Mouse (Mus musculus): ENCODE data around the gene Ccnjl.

Ccnjl gene

DNA sequence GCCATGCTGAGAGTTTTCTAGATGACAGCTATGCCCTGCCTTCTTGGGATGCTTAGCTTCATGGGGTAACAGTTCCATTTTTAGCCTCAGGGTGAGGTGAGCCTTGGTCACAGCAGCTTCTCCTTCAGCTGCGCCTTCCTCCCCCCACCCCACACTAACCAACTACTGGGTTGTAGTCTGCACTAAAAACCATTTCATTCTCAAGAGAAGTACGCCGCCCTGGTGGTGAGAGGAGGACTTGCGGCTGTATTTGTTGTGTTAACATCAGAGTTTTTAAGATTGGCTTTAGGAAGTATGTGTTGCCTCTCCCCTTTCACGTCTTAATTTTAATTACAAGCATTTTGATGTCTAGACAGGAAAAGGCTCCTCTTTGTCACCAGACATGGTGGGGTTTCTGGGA is 39.7 kb downstream of the Ccnjl start:
- DNase-seq (ENCODE audit: low spot score) = no peak

DNA sequence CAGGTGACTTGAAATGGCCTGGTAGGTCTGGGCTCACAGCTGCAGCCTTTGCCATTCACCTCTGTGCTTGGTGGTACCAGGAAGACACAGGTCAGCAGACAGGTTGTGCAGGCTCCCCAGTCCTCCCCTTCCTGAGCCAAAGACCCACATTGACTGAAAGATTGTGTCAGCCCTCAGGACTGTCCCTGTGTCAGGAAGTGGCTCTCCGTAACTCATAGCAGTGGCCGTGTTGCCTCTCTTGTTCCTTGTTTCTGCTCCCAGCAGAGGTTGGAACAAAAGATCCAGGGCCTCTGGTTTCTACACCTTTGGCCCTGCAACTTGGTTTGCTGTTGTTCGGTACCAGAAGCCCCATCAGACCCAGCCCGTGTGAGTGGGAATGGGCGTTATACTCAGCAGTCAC is 40.6 kb downstream of the Ccnjl start:
- DNase-seq (ENCODE audit: low spot score) = no peak

DNA sequence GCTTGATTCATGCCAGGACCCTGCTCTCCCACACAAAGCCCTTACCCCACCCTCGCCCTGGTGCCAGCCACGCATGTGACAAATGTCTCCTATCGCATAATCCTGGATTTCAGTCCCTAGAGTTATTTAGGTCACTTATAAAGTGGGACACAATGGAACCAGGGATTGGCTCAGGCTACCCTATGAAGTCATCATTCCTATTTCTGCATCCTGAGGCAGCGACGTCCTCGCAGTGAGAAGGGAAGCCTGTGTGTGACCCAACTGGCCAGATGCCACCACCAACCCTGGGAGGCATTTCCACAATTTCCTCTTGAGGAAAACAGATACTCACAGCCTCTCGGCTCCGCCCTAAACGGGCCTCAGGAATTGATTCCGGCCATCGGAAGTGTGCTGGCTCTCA is 41.0 kb downstream of the Ccnjl start:
- no peak for DNase-seq (ENCODE audit: low spot score)

DNA sequence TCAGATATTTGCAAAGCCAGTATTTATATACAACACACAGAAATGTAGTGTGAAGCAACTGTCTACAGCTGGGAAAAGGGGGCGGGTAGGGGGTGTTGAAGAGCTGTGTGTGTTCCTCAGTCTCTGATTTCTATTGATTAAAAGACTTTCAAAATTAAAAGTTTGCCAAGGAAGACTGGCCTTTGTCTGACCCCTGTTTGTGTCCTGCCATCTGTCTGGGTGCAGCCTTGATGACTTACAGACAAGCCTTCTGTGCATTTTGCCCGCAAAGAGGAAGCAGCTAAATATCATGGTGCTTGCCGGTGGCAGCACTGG is 46.4 kb downstream of the Ccnjl start:
- DNase-seq (ENCODE audit: low spot score) = no peak

DNA sequence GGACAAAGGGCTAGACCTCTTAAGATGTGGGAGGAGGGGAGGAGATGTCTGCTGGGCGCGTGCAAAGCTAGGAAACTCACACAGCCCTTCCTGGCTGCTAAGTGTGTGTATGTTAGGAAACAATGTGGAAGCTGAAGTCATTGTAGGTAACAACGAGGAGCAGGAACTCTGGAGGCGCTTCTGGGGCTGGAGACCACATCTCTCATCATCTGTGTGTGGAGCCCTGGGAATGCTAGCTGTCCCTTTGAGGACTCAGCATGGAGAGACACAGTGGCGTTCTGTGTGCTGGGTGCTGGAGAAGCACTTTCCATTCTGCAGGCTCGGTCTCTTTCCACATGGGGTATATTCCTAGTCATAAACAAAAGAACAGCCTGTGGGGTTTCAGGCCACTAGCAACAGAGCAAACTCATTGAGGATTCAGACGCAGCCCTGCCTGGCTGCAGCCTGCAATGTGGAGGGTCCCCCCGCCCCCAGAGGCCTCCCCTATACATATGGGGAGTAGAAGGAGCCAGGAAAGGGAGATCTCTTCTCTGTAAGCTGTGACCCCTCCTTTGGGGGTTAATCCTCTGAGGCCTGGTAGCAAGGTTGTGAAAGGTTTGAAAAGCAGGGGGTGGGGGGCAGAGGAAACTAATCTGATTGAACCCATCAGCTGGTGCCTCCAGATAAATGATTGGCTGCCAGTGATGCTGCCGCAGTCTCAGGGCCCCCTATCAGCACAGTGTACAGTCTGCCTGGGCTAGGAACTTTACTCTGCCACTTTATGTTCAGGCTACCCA is 47.0 kb downstream of the Ccnjl start:
- no peak for DNase-seq (ENCODE audit: low spot score)

DNA sequence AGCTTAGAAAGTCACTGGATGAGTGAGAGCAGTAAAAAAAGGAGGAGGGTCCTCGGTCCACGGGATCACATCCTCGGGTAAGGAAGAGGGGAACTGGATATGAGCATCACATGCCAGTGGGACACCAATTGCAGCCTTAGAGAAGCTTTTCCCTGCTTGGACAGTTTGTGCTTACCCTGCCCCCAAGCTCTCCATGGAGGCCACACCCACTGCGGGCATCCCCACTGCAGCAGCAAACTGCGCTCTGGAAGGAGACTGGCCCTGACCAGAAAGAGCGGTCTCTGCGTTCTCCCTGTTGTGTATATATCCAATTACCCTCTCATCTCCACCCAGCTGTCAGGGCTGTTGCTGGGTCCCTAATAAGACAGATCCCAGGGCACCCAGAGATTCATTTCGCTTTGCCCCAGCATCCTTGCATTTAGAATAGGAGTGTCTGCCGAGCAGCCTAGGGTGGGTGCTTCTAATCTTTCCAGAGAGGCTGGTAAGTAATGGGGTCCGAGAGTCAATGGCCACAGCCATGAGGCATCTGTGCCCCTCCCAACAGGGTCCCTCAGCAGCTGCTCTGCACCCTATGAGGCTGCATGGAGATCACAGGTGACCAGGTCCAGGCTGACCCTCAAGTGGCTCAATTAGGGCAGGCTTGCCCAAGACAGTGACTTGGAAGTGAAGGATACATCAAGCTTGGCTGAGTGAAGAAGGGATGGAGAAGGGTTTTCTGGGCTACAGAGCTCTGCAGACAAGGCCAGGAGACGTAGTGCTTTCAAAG is 49.3 kb downstream of the Ccnjl start:
- no peak for DNase-seq (ENCODE audit: low spot score)

DNA sequence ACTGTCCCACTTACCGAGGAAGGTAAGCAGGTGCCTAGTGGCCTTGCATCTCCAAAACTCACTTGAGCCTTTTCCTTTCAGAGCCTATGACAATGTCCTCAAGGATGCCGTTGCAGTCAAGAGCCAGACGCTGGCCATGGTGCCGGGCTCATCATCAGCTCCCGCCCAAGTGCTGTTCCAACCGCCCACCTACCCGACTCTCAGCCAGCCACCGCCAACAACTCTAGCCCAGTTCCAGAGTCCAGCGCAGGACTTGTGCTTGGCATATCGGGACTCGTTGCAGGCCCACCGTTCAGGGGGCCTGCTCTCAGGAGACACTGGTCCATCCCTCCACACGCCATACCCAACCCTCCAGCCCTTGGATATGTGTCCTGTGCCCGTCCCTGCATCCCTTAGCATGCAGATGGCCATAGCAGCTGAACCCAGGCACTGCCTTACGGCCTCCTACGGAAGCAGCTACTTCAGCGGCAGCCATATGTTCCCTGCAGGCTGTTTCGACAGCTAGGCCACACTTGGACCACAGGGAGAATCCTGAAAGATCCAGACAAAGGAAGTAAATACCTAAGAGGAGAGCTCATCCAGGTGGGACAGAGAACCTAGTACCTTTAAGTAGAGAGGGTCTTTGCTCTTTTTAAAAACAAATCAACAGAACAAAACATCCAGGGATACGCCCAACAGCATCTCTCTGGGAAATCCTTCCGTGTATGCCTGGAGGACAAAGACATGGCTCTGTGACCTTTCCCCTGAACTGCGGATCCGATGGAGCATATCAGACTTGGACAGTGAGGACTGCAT is 56.8 kb downstream of the Ccnjl start:
- DNase-seq (ENCODE audit: low spot score) = no peak

DNA sequence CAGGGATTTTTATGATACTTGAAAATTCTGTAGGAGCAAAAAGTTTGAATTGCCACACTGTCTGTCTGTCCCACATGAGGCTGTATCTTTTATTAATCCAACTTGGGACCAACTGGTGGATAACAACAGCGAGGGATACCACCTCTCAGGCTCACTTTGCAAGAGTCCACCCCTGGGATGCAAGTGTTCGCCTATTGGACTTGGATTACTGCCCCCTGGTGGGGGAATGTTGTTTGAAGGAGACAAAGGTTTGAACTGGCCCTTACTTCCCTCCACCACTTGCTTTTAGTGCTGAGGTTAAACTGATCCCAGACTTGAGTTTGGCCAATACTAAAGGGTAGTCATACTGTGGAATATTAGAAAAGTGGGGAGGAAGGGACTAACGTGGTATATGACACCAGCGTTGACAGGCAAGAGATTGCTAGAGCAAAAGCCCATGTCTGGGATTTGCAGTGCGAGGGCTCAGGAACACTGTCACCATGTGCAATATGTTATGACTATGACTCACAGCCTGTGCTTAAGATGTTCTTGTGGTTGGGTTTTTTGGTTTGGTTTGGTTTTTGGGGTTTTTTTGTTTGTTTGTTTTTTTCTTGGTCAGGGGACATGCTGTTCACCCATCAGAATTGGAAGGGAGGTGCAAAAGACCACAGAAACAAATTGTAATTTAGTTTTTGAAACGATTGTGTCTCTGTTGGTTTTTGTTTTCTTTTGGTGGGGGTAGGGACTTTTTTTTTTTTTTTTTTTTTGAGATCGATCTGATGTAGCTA is 57.9 kb downstream of the Ccnjl start, which contains the start of gene 4933415A04Rik:
TSS of gene 4933415A04Rik (plus strand) at position 717 of the 767 bp plus-strand sequence.
- DNase-seq (ENCODE audit: low spot score) = peak; percentile 9

DNA sequence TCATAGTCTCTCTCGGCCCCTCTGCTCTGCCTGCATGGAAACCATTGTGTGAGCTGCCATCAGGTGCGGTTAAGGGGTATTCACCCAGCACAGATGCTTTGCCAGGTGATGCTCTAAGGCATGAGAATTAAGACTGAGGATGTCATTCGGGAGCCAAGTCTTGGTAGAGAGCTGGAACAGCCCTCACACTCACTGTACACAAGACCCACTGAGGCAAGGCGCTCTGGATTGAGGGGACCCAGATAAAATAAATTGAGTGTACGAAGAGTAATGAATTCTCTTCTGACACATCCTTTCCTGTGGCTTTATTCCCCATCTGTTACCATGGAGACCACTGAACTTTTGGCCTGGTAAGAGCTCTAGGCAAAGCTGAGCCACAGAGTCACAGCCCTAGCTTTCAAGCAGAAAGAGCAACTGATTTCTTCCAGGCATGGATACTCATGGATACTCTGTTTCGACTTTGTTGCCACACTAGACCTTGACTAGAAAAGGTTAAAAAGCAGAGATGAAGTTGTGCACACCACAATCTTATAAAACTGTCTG is 61.0 kb downstream of the Ccnjl start:
- no peak for DNase-seq (ENCODE audit: low spot score)

DNA sequence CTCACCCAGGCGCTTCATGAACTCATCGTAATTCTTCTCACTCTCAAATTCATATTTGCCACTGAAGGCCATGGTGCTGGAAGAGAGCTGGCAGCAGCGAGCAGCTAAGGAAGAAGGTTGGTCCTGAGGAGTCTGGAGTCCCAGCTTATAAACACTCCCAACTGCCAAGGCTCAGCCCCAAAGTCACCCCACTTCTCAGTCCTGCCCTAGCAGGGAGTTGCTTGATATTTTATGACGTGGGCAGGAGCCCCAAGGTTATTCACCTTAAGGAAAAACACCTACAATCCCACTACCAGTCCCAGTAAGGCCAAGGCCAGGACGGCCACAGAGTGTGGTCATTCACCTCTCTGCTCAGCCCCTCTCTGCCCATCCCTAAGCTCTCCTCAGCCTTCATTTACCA is 72.9 kb downstream of the Ccnjl start, which contains the start of gene Fabp6:
TSS of gene Fabp6 (minus strand) at position 101 of the 400 bp plus-strand sequence.
- DNase-seq (ENCODE audit: low spot score) = no peak

DNA sequence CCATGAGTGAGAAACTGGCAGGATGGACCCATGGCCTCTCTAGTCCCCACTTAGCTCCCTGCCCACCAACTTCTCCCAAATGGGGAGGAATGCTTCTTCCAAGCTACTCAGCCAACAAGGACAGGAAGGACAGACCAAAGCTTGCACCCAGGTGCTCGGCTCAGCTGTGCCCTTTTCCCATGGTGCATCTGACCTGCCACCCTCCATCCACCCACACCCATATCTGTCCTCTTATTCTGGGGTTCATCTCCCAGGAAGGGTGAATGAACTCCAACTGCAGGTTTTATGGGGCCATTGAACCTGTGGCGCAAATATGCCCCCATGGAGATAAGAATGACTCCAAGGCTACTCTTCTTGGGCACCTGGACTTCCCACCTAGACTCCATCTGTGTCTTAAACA is 75.6 kb downstream of the Ccnjl start:
- DNase-seq (ENCODE audit: low spot score) = no peak

DNA sequence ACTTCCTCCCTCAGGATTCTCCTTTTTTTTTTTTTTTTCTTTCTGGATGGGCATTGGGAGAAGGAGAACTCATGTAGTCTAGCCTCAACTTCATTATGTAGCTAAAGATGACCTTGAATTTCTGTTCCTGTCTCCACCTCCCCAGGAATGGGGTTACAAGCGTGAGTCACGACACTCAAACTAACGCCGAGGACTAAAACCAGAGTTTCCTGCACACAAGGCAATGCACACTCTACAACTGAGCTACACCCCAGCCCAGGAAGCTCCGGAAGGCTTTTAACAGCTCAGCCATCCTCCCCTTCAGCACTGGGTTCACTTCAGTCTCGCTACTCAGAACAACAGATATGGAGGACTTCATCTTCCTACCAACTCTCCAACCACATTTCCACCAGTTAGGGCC is 76.3 kb downstream of the Ccnjl start:
- DNase-seq (ENCODE audit: low spot score) = no peak

DNA sequence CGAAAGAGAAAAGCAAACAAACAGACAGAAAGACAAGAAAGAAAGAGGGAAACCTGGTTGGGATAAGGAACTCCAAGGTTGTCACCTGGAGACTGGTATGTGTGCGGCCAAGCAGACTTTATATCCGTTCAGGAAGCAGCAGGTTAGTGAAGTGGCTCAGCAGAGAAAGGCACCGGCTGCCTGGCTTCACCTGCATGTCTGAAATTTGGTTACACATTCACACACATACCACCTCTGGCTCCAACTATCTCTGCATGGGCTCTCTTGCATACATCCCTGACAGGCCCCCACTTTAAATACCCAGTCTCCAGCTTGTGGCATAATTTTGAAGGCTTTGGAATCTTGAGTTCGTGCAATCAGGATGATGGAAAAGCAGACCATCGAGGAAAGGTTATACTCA is 77.3 kb downstream of the Ccnjl start:
- DNase-seq (ENCODE audit: low spot score) = no peak

DNA sequence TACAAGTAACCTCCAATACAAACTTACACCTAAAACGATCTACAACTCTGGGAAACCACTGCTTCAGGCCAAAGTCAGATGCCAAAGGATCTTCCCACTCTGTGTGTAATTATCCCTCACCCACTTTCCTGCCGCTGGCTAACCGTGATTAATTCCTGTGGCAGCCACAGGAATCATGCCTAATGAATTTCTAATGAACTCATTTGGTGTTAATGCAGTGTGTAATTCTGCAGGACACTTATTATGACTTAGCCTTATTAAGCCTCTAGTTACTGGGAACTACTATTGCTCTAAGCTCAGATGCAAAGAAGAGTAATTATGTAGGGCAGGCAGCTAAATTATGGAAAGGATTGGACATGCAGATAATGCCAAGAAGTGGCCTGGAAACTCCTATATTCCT is 79.9 kb downstream of the Ccnjl start:
- DNase-seq (ENCODE audit: low spot score) = no peak

DNA sequence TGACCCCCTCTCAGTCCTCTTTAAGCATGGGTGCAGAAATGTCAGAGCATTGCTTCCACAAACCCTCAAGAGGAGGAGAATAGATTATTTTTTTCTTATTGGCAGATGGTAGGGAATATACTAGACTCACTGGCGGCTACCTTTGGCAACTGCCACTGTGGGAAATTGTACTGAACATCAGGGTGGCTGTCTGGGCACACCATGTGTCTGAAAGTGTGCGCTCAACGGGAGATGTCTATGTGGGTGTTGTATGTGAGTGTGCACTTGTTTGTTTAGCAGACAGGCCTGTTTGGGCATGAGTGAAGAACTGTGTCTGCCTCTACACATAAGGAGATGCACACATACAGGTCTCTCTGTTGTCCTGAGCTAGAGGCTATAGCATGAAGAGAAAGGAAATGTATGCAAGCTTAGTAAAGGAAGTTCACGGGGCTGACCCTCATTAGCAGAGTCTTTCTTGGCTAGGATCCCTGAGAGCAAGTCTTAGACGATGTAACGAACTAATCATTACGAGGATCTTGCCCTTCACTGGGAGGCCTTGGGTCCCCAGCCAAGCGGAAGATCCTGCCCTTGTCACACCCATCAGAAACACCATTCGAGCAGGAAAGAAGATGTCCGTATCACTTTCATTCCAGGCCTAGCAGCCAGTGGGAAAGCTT is 81.5 kb downstream of the Ccnjl start:
- DNase-seq (ENCODE audit: low spot score) = no peak

DNA sequence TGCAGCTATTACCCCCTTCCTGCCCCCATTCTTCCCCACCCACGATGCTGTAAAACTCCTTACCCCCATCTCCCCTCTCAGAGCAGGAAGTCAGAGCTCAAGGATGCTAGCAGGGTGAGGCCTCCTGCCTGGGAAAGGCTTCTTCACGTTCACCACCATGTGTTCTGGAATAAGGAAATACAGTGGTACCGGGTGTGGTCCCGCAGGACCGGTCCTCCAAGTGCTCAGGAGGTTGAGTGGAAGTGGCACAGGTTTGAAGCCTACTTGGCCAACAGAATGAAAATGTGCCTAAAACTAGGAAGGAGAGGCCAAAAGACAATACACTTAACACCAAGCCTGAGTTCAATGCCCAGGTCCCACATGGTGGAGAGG is 82.1 kb downstream of the Ccnjl start:
- DNase-seq (ENCODE audit: low spot score) = no peak

DNA sequence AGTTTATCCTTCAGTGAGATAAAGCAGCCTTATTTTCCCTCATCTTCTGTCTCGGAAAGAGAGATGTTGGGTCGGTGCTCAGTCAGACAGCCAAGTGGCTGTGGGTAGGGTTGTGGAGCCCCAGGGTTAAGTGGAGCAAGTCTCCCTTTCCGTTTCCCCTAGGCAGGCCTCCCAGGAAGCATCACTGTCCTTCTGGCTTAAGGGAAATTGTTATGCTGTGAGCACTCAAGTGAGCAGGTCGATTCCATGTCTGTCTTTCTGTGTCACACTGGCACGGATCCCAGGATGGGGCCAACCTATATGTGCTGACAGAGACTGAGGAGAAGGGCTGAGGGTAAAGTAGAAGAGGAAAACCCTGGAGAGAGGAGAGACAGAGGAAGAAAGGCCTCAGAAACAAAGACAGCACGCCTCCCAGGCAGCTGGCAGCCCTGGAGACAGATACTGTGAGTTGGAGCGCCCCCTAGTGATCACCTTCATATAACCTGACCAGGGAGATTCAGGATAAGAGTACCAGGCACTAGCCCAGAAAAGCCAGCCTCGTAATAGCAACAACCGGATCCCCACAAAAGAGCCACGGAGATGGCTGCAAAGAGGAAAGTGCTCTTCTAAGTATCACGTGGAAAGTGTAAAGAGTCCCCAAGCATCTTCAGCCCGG is 84.4 kb downstream of the Ccnjl start:
- DNase-seq (ENCODE audit: low spot score) = peak; percentile 48

DNA sequence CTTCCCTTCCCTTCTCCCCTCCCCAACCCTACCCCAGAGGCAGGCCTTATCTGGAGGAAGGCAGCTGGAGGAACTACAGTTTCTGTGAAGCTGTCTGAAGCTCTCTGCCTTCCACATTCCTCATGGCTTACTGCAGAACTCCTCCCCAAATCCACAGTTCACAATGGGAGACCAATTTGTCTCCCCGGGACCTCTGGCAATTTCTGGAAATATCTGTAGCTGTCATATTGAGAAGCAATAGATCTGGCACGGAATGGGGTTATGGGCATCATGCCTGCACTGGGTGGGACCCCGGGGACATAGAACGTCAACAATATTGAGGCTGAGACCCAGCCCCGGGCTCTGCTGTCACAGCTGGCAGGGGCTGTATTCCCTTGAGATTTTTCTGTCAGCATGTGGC is 89.3 kb downstream of the Ccnjl start:
- no peak for DNase-seq (ENCODE audit: low spot score)

DNA sequence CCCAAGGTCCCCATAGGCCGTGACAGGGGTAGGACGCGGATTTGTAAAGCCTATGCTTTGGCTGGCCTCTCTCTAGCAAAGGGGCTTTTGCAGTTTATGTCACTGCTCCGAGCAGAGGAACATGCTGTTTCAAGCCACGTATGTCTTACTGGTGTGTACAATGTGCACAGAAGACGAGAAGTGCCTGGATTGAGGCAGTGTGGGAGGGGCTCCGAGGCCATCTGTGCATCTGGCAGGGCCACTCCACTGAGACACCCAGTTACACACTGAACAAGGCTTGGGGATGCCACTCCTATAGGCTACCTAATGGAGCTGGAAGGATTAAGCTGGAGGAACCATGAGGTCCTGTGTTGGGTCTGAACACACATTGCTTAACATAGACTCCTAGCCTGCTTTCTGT is 89.8 kb downstream of the Ccnjl start:
- no peak for DNase-seq (ENCODE audit: low spot score)

DNA sequence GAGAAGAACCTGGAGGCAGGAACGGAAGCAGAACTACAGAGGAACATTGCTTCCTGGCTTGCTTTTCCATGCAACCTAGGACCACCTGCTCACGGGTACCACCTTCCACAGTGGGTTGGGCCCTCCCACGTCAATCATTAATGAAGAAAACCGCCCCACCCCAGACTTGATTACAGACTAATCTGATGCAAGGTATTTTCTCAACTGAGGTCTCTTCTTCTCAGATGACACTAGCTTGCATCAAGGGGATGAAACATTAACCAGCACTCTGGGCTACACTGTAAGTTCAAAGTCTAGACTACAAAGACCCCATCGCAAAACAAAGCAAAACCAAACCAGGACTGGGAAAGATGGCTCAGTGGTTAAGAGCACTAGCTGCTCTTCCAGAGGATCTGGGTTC is 93.2 kb downstream of the Ccnjl start:
- no peak for DNase-seq (ENCODE audit: low spot score)

DNA sequence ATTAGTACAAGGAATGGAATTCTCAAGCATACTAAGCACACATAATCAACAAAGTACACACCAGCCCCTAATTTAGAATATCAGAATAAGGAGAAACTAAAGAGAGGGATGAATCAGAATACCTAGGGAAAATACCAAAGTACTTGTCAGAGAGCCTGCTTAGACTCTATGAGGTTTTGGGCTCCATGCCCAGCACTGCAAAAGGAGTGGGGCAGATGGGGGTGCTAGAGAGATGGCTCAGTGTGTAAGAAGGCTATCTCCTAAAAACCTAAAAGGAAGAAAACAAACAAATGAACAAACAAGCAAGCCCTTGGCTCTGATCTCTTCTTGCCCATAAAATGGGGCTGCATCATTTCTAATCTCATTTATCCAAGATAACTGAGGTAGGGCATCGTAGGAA is 95.8 kb downstream of the Ccnjl start:
- DNase-seq (ENCODE audit: low spot score) = no peak
